Mouse (Mus musculus) kidney, postnatal 0 days (tissue): ENCODE results near the gene Thap4. TPM values are rescaled to one million over a fixed set of nuclear protein-coding genes. Genes with fewer than 3 reads are reported as not detected.

Source experiments
- ATAC-seq: fragments of 200-750 bp; cut with Nextera tagmentation; replicated peaks from 2 replicates; pipeline ENCODE4 v1.8.0; 2017; ENCODE audit warnings: low read depth, moderate number of reproducible peaks, moderate TSS enrichment, moderate library complexity; ENCODE audit not compliant: low FRiP score
- DNase-seq: peaks from one replicate; pipeline ENCODE4 v3.0.0-alpha.2; 2016; ENCODE audit warnings: low spot score
- H3K27ac ChIP-seq: fragments of 300-500 bp; sonication (generic); 2 replicates; pipeline ENCODE4 v1.5.1; 2014; ENCODE audit warnings: mild to moderate bottlenecking
- H3K27me3 ChIP-seq: fragments of 300-500 bp; sonication (generic); 2 replicates; pipeline ENCODE4 v1.6.1; 2014; ENCODE audit warnings: low read length, mixed read lengths; ENCODE audit not compliant: insufficient read depth
- H3K36me3 ChIP-seq: fragments of 300-500 bp; sonication (generic); 2 replicates; pipeline ENCODE4 v1.6.1; 2014; ENCODE audit warnings: low read length, mixed read lengths; ENCODE audit not compliant: insufficient read depth
- H3K4me1 ChIP-seq: fragments of 300-500 bp; sonication (generic); replicated peaks from 2 replicates; pipeline ENCODE4 v1.6.1; 2014; ENCODE audit warnings: antibody characterized with exemption, low read length, mixed read lengths; ENCODE audit not compliant: insufficient read depth
- H3K4me2 ChIP-seq: fragments of 300-500 bp; sonication (generic); 2 replicates; pipeline ENCODE4 v1.6.1; 2014; ENCODE audit warnings: mild to moderate bottlenecking, low read length, moderate library complexity, mixed read lengths
- H3K4me3 ChIP-seq: fragments of 300-500 bp; sonication (generic); replicated peaks from 2 replicates; pipeline ENCODE4 v1.5.1; 2014; ENCODE audit warnings: low read depth, low read length
- H3K9ac ChIP-seq: fragments of 300-500 bp; sonication (generic); 2 replicates; pipeline ENCODE4 v1.6.1; 2014; ENCODE audit warnings: low read depth, low read length
- H3K9me3 ChIP-seq: fragments of 300-500 bp; sonication (generic); replicated peaks from 2 replicates; pipeline ENCODE4 v1.6.1; 2016; ENCODE audit warnings: low read length, inconsistent platforms, mixed read lengths
- CTCF ChIP-seq: IDR thresholded peaks from 2 replicates; pipeline ENCODE4 v1.5.1; 2016; ENCODE audit warnings: antibody characterized with exemption, low read depth, mild to moderate bottlenecking, moderate library complexity
- WGBS: fragments of 180-500 bp; shearing (Covaris S2); extraction: QIAGEN DNeasy Blood & Tissue Kit; methylation state at CpG from one replicate; pipeline ENCODE4 v1.1.7; 2014; 5-methylcytosine and 5-hydroxymethylcytosine counted together
- polyA plus RNA-seq: library from polyadenylated mRNA; unstranded; fragments of >200 nt; fragmentation: Nextera tagmentation; extraction: Ambion mirVana; gene quantifications from 2 replicates; pipeline ENCODE4 v1.2.1, GENCODE M21; 2015

The Thap4 gene
- polyA plus RNA-seq, 1 experiment from 2014 or later: 82.9 TPM

DNA sequence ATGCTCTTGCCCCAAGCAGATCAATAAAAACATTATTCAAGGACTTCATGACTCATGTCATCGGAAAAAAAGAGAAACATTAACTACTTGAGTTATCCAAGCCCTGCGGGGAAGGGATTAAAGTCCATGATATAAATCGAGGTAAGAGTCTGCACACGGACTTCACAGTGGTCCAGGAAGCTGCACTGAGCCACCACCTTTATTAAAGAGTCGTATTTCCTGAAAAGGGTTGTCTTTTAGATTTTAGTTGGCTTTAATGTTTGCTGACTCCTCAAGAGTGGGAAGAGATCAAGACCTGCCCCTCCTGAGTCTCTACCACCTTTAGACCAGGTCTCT lies 97.7 kb downstream of the Thap4 start:
- no peaks in the 10 kb centered on the region for H3K9me3 ChIP-seq
- ATAC-seq (no peak), DNase-seq (no peak)
- no peaks in the 10 kb centered on the region for H3K36me3 ChIP-seq
- no peaks in the 10 kb centered on the region for H3K4me1 ChIP-seq
- no peak overlapping the region for H3K9ac ChIP-seq
- WGBS: 61% methylated on average over 5 of the region's 5 CpGs
- H3K4me2 ChIP-seq: no peak overlapping the region
- H3K4me3 ChIP-seq: no peak overlapping the region
- no peaks in the 10 kb centered on the region for H3K27me3 ChIP-seq
- no peak overlapping the region for H3K27ac ChIP-seq
- TF ChIP-seq CTCF: no peak

DNA sequence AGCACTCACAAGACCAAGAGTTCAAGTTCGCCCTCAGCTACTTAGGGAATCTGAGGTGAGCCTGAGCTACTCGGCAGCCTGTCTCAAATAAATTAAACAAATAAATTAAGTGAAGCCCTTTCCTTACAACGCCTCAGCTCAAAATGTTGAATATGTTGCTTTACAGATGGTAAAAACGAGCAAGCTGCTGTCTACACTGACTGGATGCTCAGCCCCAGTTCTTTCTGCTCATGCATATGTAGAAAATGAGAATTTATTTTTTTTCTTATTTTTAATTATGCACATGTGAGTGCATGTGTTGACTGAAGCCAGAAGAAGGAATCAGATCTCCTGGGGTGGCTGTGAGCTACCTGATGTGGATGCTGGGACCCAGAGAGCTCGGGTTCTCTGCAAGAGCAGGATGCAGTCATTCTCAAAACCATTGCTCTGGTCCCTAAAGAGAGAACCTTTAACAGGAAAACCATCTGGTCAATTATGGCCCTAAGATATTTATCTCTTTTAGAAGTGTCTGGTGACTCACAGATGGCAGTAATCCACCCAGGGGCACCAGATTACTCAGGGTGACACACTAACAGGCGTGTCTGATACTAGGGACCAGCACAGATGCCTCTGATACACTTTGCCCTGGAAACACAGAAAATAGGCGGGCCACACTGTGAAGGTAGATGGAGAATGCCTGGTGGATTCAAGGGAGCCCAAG lies 98.2 kb downstream of the Thap4 start:
- DNase-seq: no peak
- Histone ChIP-seq H3K9me3 (no peaks in the 10 kb centered on the region), H3K27ac (no peak overlapping the region), H3K36me3 (no peaks in the 10 kb centered on the region), H3K4me1 (no peaks in the 10 kb centered on the region), H3K9ac (no peak overlapping the region), H3K4me2 (no peak overlapping the region), H3K27me3 (no peaks in the 10 kb centered on the region), H3K4me3 (no peak overlapping the region)
- 65% methylated on average over 7 of the region's 7 CpGs for WGBS
- ATAC-seq: no peak
- no peak for TF ChIP-seq CTCF

DNA sequence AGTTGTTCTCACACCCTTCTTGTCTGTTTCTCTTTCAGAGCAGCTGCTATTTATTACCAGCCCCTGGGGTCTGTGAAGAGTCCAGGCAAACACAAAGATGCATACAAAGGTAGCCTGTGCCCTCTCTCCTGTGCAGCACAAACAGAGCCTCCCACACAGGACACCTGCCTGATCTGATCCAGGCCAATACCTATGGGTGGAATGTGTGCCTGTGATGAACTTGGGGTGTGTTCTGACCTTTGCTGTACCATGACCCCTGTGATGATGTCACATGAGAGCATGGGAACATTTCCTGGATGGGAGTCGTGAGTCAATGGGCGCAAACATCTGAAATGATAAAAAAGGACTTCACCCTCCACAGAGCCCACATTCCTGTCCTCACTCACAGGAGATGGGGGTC lies 99.9 kb downstream of the Thap4 start:
- H3K4me1 ChIP-seq: no peaks in the 10 kb centered on the region
- no peaks in the 10 kb centered on the region for H3K36me3 ChIP-seq
- H3K4me3 ChIP-seq: no peak overlapping the region
- 68% methylated on average over 2 of the region's 2 CpGs for WGBS
- no peak overlapping the region for H3K9ac ChIP-seq
- no peaks in the 10 kb centered on the region for H3K27me3 ChIP-seq
- no peaks in the 10 kb centered on the region for H3K9me3 ChIP-seq
- TF ChIP-seq CTCF: no peak
- no peak overlapping the region for H3K4me2 ChIP-seq
- ATAC-seq: no peak
- DNase-seq: no peak
- H3K27ac ChIP-seq: no peak overlapping the region

DNA sequence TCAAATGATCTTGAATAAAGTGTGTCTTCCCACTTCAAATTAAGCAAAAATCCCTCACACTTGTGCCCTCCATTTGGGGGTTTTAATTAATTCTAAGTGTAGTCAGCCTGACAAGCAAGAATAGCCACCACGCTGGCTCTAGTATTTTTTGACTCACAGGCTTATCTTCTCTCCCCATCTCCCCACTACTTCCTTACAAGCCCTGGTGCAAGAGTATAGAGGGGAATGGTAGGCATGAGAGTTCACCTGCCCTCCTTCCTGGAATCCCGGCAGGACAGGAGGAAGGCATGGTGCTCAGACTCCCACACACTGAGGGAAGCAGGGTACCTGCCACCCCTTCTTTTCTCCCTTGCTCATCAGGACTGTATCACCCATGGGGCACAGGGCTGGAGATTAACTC lies 100.4 kb downstream of the Thap4 start:
- no peaks in the 10 kb centered on the region for H3K9me3 ChIP-seq
- no peak overlapping the region for H3K27ac ChIP-seq
- TF ChIP-seq CTCF: no peak
- no peaks in the 10 kb centered on the region for H3K4me1 ChIP-seq
- WGBS: 12% methylated on average over 2 of the region's 2 CpGs
- no peak for ATAC-seq
- H3K4me3 ChIP-seq: no peak overlapping the region
- no peak overlapping the region for H3K9ac ChIP-seq
- H3K36me3 ChIP-seq: no peaks in the 10 kb centered on the region
- H3K27me3 ChIP-seq: no peaks in the 10 kb centered on the region
- no peak for DNase-seq
- no peak overlapping the region for H3K4me2 ChIP-seq

Other genes with a start within 250 kb of the Thap4 start
- 8.0 and 9.1 TPM in 2 replicates for gene Farp2, start 242.8 kb downstream of the Thap4 start, polyA plus RNA-seq
- 174 TPM in 2 replicates for gene Stk25, start 96.2 kb downstream of the Thap4 start, polyA plus RNA-seq
- 106 and 109 TPM in 2 replicates for gene Bok, start 69.2 kb downstream of the Thap4 start, polyA plus RNA-seq
- 84.6 and 88.4 TPM in 2 replicates for gene Atg4b, start 3.4 kb downstream of the Thap4 start, polyA plus RNA-seq
- gene Dtymk, start 47.1 kb upstream of the Thap4 start, polyA plus RNA-seq: 179 and 191 TPM in 2 replicates
- 9.6 and 11.4 TPM in 2 replicates for gene Ing5, start 49.1 kb upstream of the Thap4 start, polyA plus RNA-seq
- 12.7 and 13.3 TPM in 2 replicates for gene D2hgdh, start 70.0 kb upstream of the Thap4 start, polyA plus RNA-seq
- 0.13 and 0.19 TPM in 2 replicates for gene Gal3st2, start 106.4 kb upstream of the Thap4 start, polyA plus RNA-seq
- gene Gal3st2b, start 163.4 kb upstream of the Thap4 start, polyA plus RNA-seq: not detected in 2 replicates
- not detected in 2 replicates for gene Gal3st2c, start 235.6 kb upstream of the Thap4 start, polyA plus RNA-seq